Mouse (Mus musculus): ENCODE results near the gene Sec62. TPM values are rescaled to one million over a fixed set of nuclear protein-coding genes. Genes with fewer than 3 reads are reported as not detected.

The Sec62 gene
- polyA plus RNA-seq, 1 experiment from 2014 or later: 85.6 TPM

Other genes with a start within 250 kb of the Sec62 start
- gene Mecom, start 244.9 kb upstream of the Sec62 start, polyA plus RNA-seq (2015; fragmentation: Nextera tagmentation; extraction: Ambion mirVana): 4.4 and 5.2 TPM in 2 replicates
- gene Actrt3, start 192.9 kb upstream of the Sec62 start, polyA plus RNA-seq (2015; fragmentation: Nextera tagmentation; extraction: Ambion mirVana): 0.22 and 0.56 TPM in 2 replicates
- gene Mynn, start 190.8 kb upstream of the Sec62 start, polyA plus RNA-seq (2015; fragmentation: Nextera tagmentation; extraction: Ambion mirVana): 26.9 and 30.8 TPM in 2 replicates
- gene Lrriq4, start 148.4 kb upstream of the Sec62 start, polyA plus RNA-seq (2015; fragmentation: Nextera tagmentation; extraction: Ambion mirVana): 0.09 TPM in 1 of 2 replicates, not detected in the other
- gene Lrrc34, start 145.0 kb upstream of the Sec62 start, polyA plus RNA-seq (2015; fragmentation: Nextera tagmentation; extraction: Ambion mirVana): 0.87 and 1.4 TPM in 2 replicates
- gene Lrrc31, start 93.0 kb upstream of the Sec62 start, polyA plus RNA-seq (2015; fragmentation: Nextera tagmentation; extraction: Ambion mirVana): not detected in 2 replicates
- 0.05 TPM in 1 of 2 replicates, not detected in the other for gene Samd7, start 46.6 kb upstream of the Sec62 start, polyA plus RNA-seq (2015; fragmentation: Nextera tagmentation; extraction: Ambion mirVana)
- gene Gpr160, start 63.1 kb downstream of the Sec62 start, polyA plus RNA-seq (2015; fragmentation: Nextera tagmentation; extraction: Ambion mirVana): 1.0 and 1.5 TPM in 2 replicates
- 8.6 TPM in 2 replicates for gene Phc3, start 176.5 kb downstream of the Sec62 start, polyA plus RNA-seq (2015; fragmentation: Nextera tagmentation; extraction: Ambion mirVana)
- 24.8 and 27.3 TPM in 2 replicates for gene Prkci, start 202.9 kb downstream of the Sec62 start, polyA plus RNA-seq (2015; fragmentation: Nextera tagmentation; extraction: Ambion mirVana)